Mouse (Mus musculus): ENCODE data around the gene Ankrd55. TPM values are rescaled to one million over a fixed set of nuclear protein-coding genes. Genes with fewer than 3 reads are reported as not detected.

Gene Ankrd55
- total and polyA plus RNA-seq, 3 experiments: 1.5 to 14.0 (median 4.2) TPM

GRCm38 (mm10) chr13:112293092-112293491 is 4.8 kb downstream of the Ankrd55 start:
- no peak for DNase-seq

GRCm38 (mm10) chr13:112294446-112294845 is 6.2 kb downstream of the Ankrd55 start:
- no peak for DNase-seq

GRCm38 (mm10) chr13:112297781-112298180 is 9.5 kb downstream of the Ankrd55 start:
- DNase-seq: no peak

GRCm38 (mm10) chr13:112303429-112303828 is 15.2 kb downstream of the Ankrd55 start:
- DNase-seq: no peak

- DNase-seq: peak; percentile 75
Measured at GRCm38 (mm10) chr13:112308672-112309071, 20.4 kb downstream of the Ankrd55 start.

- DNase-seq: peak; percentile 63
Measured at GRCm38 (mm10) chr13:112311611-112312010, 23.4 kb downstream of the Ankrd55 start.

GRCm38 (mm10) chr13:112315442-112315841 is 27.2 kb downstream of the Ankrd55 start:
- no peak for DNase-seq

GRCm38 (mm10) chr13:112316622-112317482 is 28.6 kb downstream of the Ankrd55 start:
- no peak for DNase-seq

- peak; percentile 83 for DNase-seq
Measured at GRCm38 (mm10) chr13:112318124-112318523, 29.9 kb downstream of the Ankrd55 start.

- no peak for DNase-seq
Measured at GRCm38 (mm10) chr13:112323591-112324266, 35.5 kb downstream of the Ankrd55 start.

GRCm38 (mm10) chr13:112325126-112325525 is 36.9 kb downstream of the Ankrd55 start:
- DNase-seq: no peak

GRCm38 (mm10) chr13:112326403-112326802 is 38.2 kb downstream of the Ankrd55 start:
- DNase-seq: no peak

- DNase-seq: no peak
Measured at GRCm38 (mm10) chr13:112326977-112327376, 38.7 kb downstream of the Ankrd55 start.

GRCm38 (mm10) chr13:112327511-112327910 is 39.3 kb downstream of the Ankrd55 start:
- DNase-seq: peak; percentile 36

- no peak for DNase-seq
Measured at GRCm38 (mm10) chr13:112330257-112330656, 42.0 kb downstream of the Ankrd55 start.

- DNase-seq: peak; percentile 75
Measured at GRCm38 (mm10) chr13:112330919-112331681, 42.8 kb downstream of the Ankrd55 start.

- DNase-seq: peak; percentile 32
Measured at GRCm38 (mm10) chr13:112331682-112332061, 43.4 kb downstream of the Ankrd55 start.

- DNase-seq: peak; percentile 87
Measured at GRCm38 (mm10) chr13:112335531-112335930, 47.3 kb downstream of the Ankrd55 start.

- DNase-seq: no peak
Measured at GRCm38 (mm10) chr13:112337146-112337545, 48.9 kb downstream of the Ankrd55 start.

GRCm38 (mm10) chr13:112340205-112340604 is 52.0 kb downstream of the Ankrd55 start:
- no peak for DNase-seq

GRCm38 (mm10) chr13:112340761-112341160 is 52.5 kb downstream of the Ankrd55 start:
- no peak for DNase-seq

- DNase-seq: no peak
Measured at GRCm38 (mm10) chr13:112342971-112343627, 54.8 kb downstream of the Ankrd55 start.
